Mouse (Mus musculus) stomach, embryonic 14.5 days (tissue): ENCODE data around the gene Kif17. TPM values are rescaled to one million over a fixed set of nuclear protein-coding genes. Genes with fewer than 3 reads are reported as not detected.

Source experiments
- ATAC-seq: fragments of 200-750 bp; cut with Nextera tagmentation; 2 replicates; pipeline ENCODE4 v1.8.0; 2017; ENCODE audit warnings: low read depth, moderate TSS enrichment; ENCODE audit not compliant: insufficient number of reproducible peaks, insufficient read depth, low FRiP score
- H3K27ac ChIP-seq: fragments of 300-500 bp; sonication (generic); 2 replicates; pipeline ENCODE4 v1.5.1; 2014; ENCODE audit warnings: mild to moderate bottlenecking, low read length, moderate library complexity, mixed read lengths
- H3K27me3 ChIP-seq: fragments of 300-500 bp; sonication (generic); 2 replicates; pipeline ENCODE4 v1.6.1; 2014; ENCODE audit warnings: low read length, control low read depth, mixed read lengths; ENCODE audit not compliant: control insufficient read depth, insufficient read depth
- H3K36me3 ChIP-seq: fragments of 300-500 bp; sonication (generic); 2 replicates; pipeline ENCODE4 v1.6.1; 2014; ENCODE audit warnings: mild to moderate bottlenecking, control low read depth, low read length, moderate library complexity, mixed read lengths; ENCODE audit not compliant: control insufficient read depth, insufficient read depth
- H3K4me1 ChIP-seq: fragments of 300-500 bp; sonication (generic); 2 replicates; pipeline ENCODE4 v1.6.1; 2014; ENCODE audit warnings: low read length, control low read depth, mixed read lengths; ENCODE audit not compliant: control insufficient read depth, insufficient read depth
- H3K4me2 ChIP-seq: fragments of 300-500 bp; sonication (generic); replicated peaks from 2 replicates; pipeline ENCODE4 v1.6.1; 2014; ENCODE audit warnings: low read depth, low read length, control low read depth
- H3K4me3 ChIP-seq: fragments of 300-500 bp; sonication (generic); 2 replicates; pipeline ENCODE4 v1.5.1; 2014; ENCODE audit warnings: low read depth, low read length, control low read depth
- H3K9ac ChIP-seq: fragments of 300-500 bp; sonication (generic); replicated peaks from 2 replicates; pipeline ENCODE4 v1.6.1; 2014; ENCODE audit warnings: low read depth, mild to moderate bottlenecking, control low read depth, low read length, moderate library complexity, mixed read lengths
- H3K9me3 ChIP-seq: fragments of 300-500 bp; sonication (generic); 2 replicates; pipeline ENCODE4 v1.6.1; 2016; ENCODE audit warnings: low read depth, low read length, control low read depth; ENCODE audit not compliant: control insufficient read depth
- WGBS: fragments of 180-500 bp; shearing (Covaris S2); extraction: QIAGEN DNeasy Blood & Tissue Kit; methylation state at CpG from one replicate; pipeline ENCODE4 v1.1.7; 2014; 5-methylcytosine and 5-hydroxymethylcytosine counted together
- polyA plus RNA-seq: library from polyadenylated mRNA; unstranded; fragments of >200 nt; fragmentation: Nextera tagmentation; extraction: Ambion mirVana; gene quantifications from 2 replicates; pipeline ENCODE4 v1.2.1, GENCODE M21; 2014

The Kif17 gene
- polyA plus RNA-seq, 1 experiment from 2014 or later = 1.5 TPM

DNA sequence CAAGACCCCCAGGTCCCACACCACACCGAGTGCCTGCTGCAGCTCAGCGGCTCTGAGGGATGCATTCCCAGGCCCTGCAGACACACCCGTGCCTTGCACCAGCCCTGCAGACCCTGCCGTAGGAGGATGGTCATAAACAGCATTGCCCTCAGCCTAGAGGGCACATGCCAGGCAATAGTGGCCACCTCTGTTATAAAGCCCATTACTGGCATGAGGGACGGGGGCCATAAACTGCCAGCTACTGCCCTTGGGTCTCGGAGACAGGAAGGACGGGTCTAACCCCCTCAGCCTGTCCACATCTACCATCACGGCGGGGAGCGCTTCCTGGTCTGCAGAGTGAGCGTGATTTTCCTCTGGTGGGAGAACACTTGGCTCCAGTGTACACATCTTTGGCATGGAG is 62.8 kb downstream of the Kif17 start:
- 86% methylated on average over 11 of the region's 11 CpGs for WGBS
- Histone ChIP-seq H3K9ac (no peak overlapping the region), H3K36me3 (peaks cover 45% of the 10 kb centered on the region), H3K27me3 (no peaks in the 10 kb centered on the region), H3K4me3 (no peak overlapping the region), H3K27ac (no peak overlapping the region), H3K9me3 (no peaks in the 10 kb centered on the region), H3K4me1 (no peaks in the 10 kb centered on the region), H3K4me2 (no peak overlapping the region)
- ATAC-seq = no peak

DNA sequence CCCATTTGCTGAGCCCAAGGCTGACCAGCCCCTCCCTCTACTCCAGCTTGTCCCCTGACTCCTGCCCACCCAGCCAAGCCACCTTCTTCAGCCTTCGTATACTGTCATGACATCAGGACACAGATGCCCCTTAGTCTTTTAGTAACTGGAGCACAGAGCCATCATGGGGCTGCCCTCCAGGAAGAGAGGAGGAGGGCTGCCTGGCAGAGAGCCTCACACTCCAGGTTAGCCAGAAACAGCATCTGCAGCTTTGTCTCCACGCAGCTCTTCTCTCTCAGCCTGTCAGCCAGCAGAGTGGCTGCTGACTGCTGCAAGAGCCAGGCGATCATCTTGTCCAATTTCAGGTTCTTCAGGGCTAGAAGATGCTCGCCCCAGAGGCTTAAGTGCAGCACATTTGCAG is 63.6 kb downstream of the Kif17 start:
- 91% methylated on average over 4 of the region's 4 CpGs for WGBS
- Histone ChIP-seq H3K9ac (no peak overlapping the region), H3K9me3 (no peaks in the 10 kb centered on the region), H3K4me1 (no peaks in the 10 kb centered on the region), H3K36me3 (peaks cover 39% of the 10 kb centered on the region), H3K4me3 (no peak overlapping the region), H3K27me3 (no peaks in the 10 kb centered on the region), H3K4me2 (no peak overlapping the region), H3K27ac (no peak overlapping the region)
- no peak for ATAC-seq

DNA sequence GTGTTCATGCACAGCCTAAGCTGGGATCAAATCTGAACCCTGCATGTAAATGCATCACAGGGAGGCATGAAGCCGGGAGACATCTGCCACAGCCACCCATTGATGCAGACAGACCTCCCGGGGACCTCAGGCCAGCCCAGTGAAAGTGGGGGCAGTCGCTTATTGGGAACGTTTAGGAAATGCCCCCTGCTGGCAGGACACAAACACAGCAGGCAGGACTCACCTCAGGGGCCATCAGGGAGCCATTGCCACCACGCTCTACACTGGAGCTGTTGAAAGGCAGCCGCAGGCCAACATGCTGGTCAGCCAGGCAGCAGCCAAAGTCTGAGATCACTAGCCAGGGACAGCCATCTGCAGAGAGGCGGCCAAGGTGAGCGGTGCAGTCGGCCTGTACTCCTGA is 65.5 kb downstream of the Kif17 start:
- H3K36me3 ChIP-seq = peaks cover 22% of the 10 kb centered on the region; the same call in 1 of the 2 replicates
- no peak for ATAC-seq
- 73% methylated on average over 9 of the region's 9 CpGs for WGBS

DNA sequence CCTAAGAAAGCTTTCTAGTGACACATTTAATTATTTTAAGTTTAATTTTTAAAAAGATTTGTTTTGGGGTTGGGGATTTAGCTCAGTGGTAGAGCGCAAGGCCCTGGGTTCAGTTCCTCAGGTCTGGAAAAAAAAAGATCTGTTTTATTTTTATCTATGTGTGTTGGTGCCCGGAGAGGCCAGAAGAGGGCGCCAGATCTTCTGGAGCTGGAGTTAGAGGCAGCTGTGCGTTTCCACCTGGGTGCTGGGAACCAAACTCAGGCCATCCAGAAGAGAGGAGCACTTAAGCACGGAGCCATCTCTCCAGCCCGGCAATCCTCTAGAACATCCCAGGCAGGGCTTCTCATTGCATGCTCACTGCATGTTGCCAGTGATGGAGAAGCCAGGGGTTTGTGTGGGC is 66.1 kb downstream of the Kif17 start:
- WGBS = 92% methylated on average over 6 of the region's 6 CpGs
- H3K36me3 ChIP-seq = peaks cover 16% of the 10 kb centered on the region; the same call in 1 of the 2 replicates
- no peaks in the 10 kb centered on the region for H3K27me3 ChIP-seq
- ATAC-seq = no peak
- no peak overlapping the region for H3K4me3 ChIP-seq
- no peaks in the 10 kb centered on the region for H3K9me3 ChIP-seq
- no peak overlapping the region for H3K4me2 ChIP-seq
- no peak overlapping the region for H3K27ac ChIP-seq
- H3K9ac ChIP-seq = no peak overlapping the region
- H3K4me1 ChIP-seq = 0 out of 2 replicates have a peak, but pooled peaks cover 2% of the 10 kb centered on the region

More for the DNA sequence above, 65.5 kb downstream of the Kif17 start:
- Histone ChIP-seq H3K9me3 (no peaks in the 10 kb centered on the region), H3K27ac (no peak overlapping the region), H3K4me3 (no peak overlapping the region), H3K4me2 (no peak overlapping the region), H3K27me3 (no peaks in the 10 kb centered on the region), H3K9ac (no peak overlapping the region), H3K4me1 (no peaks in the 10 kb centered on the region)

DNA sequence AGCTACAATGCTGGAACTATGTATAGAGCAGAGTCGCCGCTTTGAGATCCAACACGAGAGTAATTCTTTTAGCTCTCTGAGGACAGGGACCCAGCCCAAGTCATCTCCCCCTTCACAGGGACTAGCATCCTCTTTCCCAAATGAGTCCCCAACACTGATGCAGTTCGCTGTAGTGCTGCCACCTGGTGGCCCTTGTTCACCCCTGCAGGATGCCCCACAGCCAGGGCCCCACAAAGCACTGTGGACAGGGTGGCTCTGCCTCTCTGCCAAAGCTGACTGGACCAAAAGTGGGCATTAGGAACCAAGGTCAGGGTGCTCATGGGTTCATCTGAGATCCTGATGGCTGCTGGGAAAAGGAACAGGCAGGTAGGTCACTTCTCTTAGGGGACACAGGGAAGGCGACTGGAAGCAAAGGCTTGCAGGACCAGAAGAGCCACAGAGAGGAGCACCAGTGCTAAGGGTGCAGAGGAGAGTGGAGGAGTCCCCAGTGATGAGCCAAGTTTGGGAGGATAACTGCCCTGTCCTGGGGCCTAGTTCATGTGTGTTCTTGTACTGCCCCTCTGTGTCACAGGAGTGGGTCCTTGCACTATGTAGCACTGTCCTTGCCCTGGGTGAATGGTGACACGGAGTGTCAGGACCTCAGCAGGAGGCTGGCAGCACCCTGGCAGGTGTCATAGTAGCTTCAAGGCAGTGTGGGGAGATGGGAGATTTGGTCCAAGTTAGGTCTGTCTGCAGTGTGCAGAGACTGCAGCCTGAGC is 68.5 kb downstream of the Kif17 start:
- H3K4me3 ChIP-seq = no peak overlapping the region
- no peaks in the 10 kb centered on the region; the same call in 1 of the 2 replicates for H3K36me3 ChIP-seq
- WGBS = 53% methylated on average over 6 of the region's 6 CpGs
- H3K4me1 ChIP-seq = peaks cover 10% of the 10 kb centered on the region; the same call in 1 of the 2 replicates
- H3K9me3 ChIP-seq = no peaks in the 10 kb centered on the region
- H3K27ac ChIP-seq = no peak overlapping the region
- no peak overlapping the region for H3K9ac ChIP-seq
- H3K27me3 ChIP-seq = no peaks in the 10 kb centered on the region
- no peak overlapping the region for H3K4me2 ChIP-seq
- 0 out of 2 replicates have a peak, but pooled peaks have one; percentile 39 for ATAC-seq

DNA sequence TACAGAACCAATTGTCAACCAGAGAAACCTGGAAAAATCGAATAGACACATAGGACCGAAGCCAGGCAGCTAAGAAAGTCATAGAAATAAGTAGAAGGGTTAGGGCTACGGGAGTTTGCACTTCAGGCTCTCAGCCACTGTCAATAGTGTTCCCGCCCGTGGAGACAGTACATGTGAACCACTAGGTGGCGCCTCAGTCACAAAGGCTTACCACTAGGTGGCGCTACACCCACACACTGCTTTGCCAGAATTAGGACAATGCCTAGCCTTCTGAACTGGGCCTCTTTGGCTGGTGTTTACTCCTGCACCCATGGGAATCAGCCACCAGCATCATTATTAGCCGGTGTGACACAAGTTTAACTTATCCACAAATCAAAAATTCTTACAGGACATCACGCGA is 69.3 kb downstream of the Kif17 start:
- no peak for ATAC-seq

DNA sequence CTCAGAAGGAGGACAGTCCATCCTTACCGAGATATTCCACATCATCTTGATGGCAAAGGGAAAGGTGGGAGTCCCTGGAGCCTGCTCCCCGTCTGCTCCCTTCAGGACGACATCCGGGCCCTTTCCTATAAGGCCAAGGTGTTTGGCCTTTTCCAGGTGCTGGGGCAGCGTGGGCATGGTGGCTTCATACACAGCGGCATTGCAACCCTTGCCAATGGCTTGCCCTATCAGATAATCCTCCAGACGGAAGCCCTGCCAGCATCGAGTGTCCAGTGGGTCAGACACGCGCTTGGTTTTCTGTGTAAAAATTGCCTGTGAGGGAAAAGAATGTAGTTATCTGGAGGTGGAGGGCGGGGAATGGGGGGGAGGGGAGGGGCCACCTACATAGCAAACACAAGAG is 70.5 kb downstream of the Kif17 start:
- no peaks in the 10 kb centered on the region for H3K36me3 ChIP-seq
- H3K27ac ChIP-seq = no peak overlapping the region; the same call in 1 of the 2 replicates
- H3K27me3 ChIP-seq = no peaks in the 10 kb centered on the region
- peaks cover 12% of the 10 kb centered on the region; the same call in 1 of the 2 replicates for H3K4me1 ChIP-seq
- H3K9ac ChIP-seq = no peak overlapping the region
- H3K9me3 ChIP-seq = no peaks in the 10 kb centered on the region
- WGBS = 61% methylated on average over 11 of the region's 11 CpGs
- H3K4me3 ChIP-seq = no peak overlapping the region
- no peak for ATAC-seq
- H3K4me2 ChIP-seq = 0 out of 2 replicates have a peak overlapping the region, but pooled peaks have one; percentile 1

More for the DNA sequence above, 69.3 kb downstream of the Kif17 start:
- Histone ChIP-seq H3K36me3 (no peaks in the 10 kb centered on the region), H3K4me3 (no peak overlapping the region), H3K27ac (no peak overlapping the region), H3K9me3 (no peaks in the 10 kb centered on the region), H3K9ac (no peak overlapping the region), H3K4me2 (no peak overlapping the region), H3K4me1 (peaks cover 12% of the 10 kb centered on the region; the same call in 1 of the 2 replicates), H3K27me3 (no peaks in the 10 kb centered on the region)
- WGBS = 36% methylated on average over 10 of the region's 10 CpGs

DNA sequence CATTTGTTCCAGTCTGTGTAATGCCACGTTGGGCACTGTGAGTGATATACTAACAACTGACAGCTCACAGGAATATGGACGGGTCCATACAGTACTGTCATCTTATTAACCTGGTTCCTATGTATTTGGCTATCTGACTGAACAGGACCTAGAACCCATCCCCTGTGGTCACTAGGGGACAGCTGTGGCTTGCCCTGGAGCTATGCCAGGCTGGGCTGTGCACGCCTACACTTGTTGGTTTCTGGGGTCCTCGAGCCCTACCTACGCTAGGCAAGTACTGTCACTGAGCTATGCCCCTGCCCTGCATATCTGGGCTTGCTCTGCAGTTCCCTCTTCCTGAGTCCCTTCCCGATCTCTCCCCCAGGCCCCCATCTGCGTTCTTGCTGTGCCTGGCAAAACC is 71.3 kb downstream of the Kif17 start:
- no peaks in the 10 kb centered on the region for H3K27me3 ChIP-seq
- WGBS = 64% methylated on average over 7 of the region's 7 CpGs
- no peak overlapping the region for H3K9ac ChIP-seq
- H3K4me3 ChIP-seq = no peak overlapping the region
- H3K27ac ChIP-seq = peak overlapping the region; percentile 21; the same call in 1 of the 2 replicates
- H3K4me1 ChIP-seq = peaks cover 12% of the 10 kb centered on the region; the same call in 1 of the 2 replicates
- ATAC-seq = no peak
- no peaks in the 10 kb centered on the region for H3K36me3 ChIP-seq
- H3K9me3 ChIP-seq = no peaks in the 10 kb centered on the region
- no peak overlapping the region for H3K4me2 ChIP-seq
